Mouse (Mus musculus) spleen, postnatal 0 days (tissue): ENCODE results near the gene Abcg3. TPM values are rescaled to one million over a fixed set of nuclear protein-coding genes. Genes with fewer than 3 reads are reported as not detected.

Experiments used
- polyA plus RNA-seq: library from polyadenylated mRNA; unstranded; fragments of >200 nt; fragmentation: Nextera tagmentation; extraction: Ambion mirVana; gene quantifications from 2 replicates; pipeline ENCODE4 v1.2.1, GENCODE M21; 2015

The Abcg3 gene
- polyA plus RNA-seq: 5.8 and 8.0 TPM in 2 replicates

DNA sequence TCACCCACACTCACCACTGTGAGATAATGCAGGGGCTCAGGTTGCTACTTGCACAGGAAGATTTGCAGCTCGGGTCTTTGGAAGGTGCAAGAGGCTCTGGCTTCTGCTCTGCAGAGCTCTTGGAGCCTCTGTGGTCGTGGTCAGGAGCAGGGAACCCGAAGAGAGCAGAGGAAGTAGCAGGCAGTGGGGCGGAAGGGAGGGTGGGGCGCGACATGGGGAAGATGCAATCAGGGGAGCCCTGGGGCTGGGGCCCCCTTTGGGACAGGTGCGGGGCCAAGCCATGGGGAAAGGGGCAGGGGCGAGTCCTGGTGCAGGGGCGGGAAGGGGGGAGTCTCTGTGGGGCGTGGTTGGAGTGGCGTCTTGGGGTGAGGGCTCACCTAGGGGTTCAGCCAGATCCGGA lies at the start of gene Abcg3:
Gene Abcg3, minus strand, starts transcription at position 184 of the 400 bp plus-strand sequence.

Other genes starting within 250 kb of the Abcg3 start
- 1.3 and 1.7 TPM in 2 replicates for gene Zfp951, start 122.6 kb downstream of the Abcg3 start, polyA plus RNA-seq
- gene Gbp9, start 156.8 kb upstream of the Abcg3 start, polyA plus RNA-seq: 3.4 and 4.4 TPM in 2 replicates
- gene Gbp8, start 156.8 kb upstream of the Abcg3 start, polyA plus RNA-seq: 2.4 and 3.1 TPM in 2 replicates
- gene Gbp4, start 156.9 kb upstream of the Abcg3 start, polyA plus RNA-seq: 0.99 and 2.0 TPM in 2 replicates